Mouse (Mus musculus): ENCODE data around the gene Gatad1. TPM values are rescaled to one million over a fixed set of nuclear protein-coding genes. Genes with fewer than 3 reads are reported as not detected.
A peak's percentile ranks its signal among the peaks of the same experiment; 100 is the strongest.

The Gatad1 gene
- polyA plus RNA-seq, 1 experiment from 2014 or later = 46.0 TPM

DNA sequence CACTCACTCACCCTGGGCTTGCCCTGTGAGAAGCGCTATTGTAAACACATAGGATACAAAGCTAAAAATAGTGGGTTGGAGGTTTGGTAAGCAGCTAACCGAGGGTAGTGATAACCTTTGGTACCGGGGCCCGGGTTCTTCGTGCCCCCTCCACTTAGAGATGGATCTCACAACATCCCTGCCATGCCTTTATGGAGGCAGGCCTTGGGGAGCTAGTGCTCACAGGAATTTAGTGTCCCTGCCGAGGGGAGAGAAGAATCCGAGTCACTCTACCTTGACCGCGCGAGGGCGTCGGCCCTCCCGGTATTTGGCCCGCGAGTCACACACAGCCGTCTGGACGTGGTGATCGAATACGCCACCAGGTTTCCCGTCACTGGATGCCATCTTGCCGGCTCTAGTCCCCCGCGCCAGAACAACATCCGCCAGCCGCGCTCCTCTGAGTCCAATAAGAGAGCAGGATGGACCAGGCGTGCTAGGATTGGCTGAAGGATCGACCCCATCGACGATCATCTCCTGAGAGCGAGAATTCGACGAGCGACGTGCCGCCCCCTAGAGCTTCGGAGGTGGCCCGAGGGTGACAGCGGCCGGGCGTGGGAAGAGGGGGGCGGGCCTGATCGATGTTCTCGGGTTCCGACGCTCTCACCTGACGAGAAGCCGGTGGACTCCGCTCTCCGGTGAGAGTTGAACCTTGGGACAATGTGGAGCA lies 61.1 kb downstream of the Gatad1 start, which contains the start of gene Pex1:
Gene Pex1 (plus strand): TSS at position 374 of the 706 bp plus-strand sequence.
- H3K4me2 ChIP-seq (ENCODE audit: low read depth, low read length) = peak within 1 kb of the TSS; percentile 84
- peak within 1 kb of the TSS; percentile 83 for H3K9ac ChIP-seq (ENCODE audit: low read length)
- peak; percentile 98 for ATAC-seq (ENCODE audit: insufficient read depth, low FRiP score)
- H3K4me1 ChIP-seq (ENCODE audit: control insufficient read depth, insufficient read depth, low read length) = peaks cover 12% of the 10 kb centered on the region
- H3K36me3 ChIP-seq (ENCODE audit: control insufficient read depth, insufficient read depth, low read length) = 0 out of 2 replicates have a peak, but pooled peaks cover 3% of the 10 kb centered on the region
- H3K27me3 ChIP-seq (ENCODE audit: control insufficient read depth, insufficient read depth, low read length) = no peaks in the 10 kb centered on the region
- under 1% methylated on average over 50 of the region's 50 CpGs for WGBS
- no peaks in the 10 kb centered on the region for H3K9me3 ChIP-seq (replicated peaks; ENCODE audit: control insufficient read depth, low read length)
- H3K27ac ChIP-seq (ENCODE audit: low read length) = peak within 1 kb of the TSS; percentile 72
- peak within 1 kb of the TSS; percentile 88 for H3K4me3 ChIP-seq (replicated peaks; ENCODE audit: low read length)

Small RNA genes lying within 50 kb of the gene (microRNA-seq; reads per million reads assigned to microRNA genes)
- gene Gm22926 (not detected), gene Gm26238 (not detected)

Other genes starting within 250 kb of the Gatad1 start
- 20.0 and 23.9 TPM in 2 replicates for gene Fam133b, start 113.4 kb downstream of the Gatad1 start, polyA plus RNA-seq (2015; fragmentation: Nextera tagmentation; extraction: Ambion mirVana)
- gene 1700109H08Rik, start 85.6 kb downstream of the Gatad1 start, polyA plus RNA-seq (2015; fragmentation: Nextera tagmentation; extraction: Ambion mirVana) = 2.4 and 3.5 TPM in 2 replicates
- gene Pex1, start 61.1 kb downstream of the Gatad1 start, polyA plus RNA-seq (2015; fragmentation: Nextera tagmentation; extraction: Ambion mirVana) = 10.8 and 16.1 TPM in 2 replicates
- gene Rbm48, start 60.6 kb downstream of the Gatad1 start, polyA plus RNA-seq (2015; fragmentation: Nextera tagmentation; extraction: Ambion mirVana) = 10.0 and 12.3 TPM in 2 replicates
- not detected in 2 replicates for gene Tmbim7, start 6.0 kb downstream of the Gatad1 start, polyA plus RNA-seq (2015; fragmentation: Nextera tagmentation; extraction: Ambion mirVana)
- gene Ankib1, start 145.7 kb upstream of the Gatad1 start, polyA plus RNA-seq (2015; fragmentation: Nextera tagmentation; extraction: Ambion mirVana) = 6.3 and 7.7 TPM in 2 replicates
- gene Krit1, start 146.0 kb upstream of the Gatad1 start, polyA plus RNA-seq (2015; fragmentation: Nextera tagmentation; extraction: Ambion mirVana) = 41.3 and 46.3 TPM in 2 replicates
- not detected in 2 replicates for gene Lrrd1, start 188.0 kb upstream of the Gatad1 start, polyA plus RNA-seq (2015; fragmentation: Nextera tagmentation; extraction: Ambion mirVana)
- gene Mterf1a, start 236.7 kb upstream of the Gatad1 start, polyA plus RNA-seq (2015; fragmentation: Nextera tagmentation; extraction: Ambion mirVana) = 8.9 and 9.1 TPM in 2 replicates